Mouse (Mus musculus) ovary, postnatal 36 days (tissue): Measurements from ENCODE around the gene 5031439G07Rik.
A peak's percentile ranks its signal among the peaks of the same experiment; 100 is the strongest.
"Not testable (repeated sequence)": the region's sequence is repeated elsewhere in the genome, so short reads cannot be mapped to it uniquely, and the experiment has no call there.

Experiments used
- DNase-seq: peaks from one replicate; pipeline ENCODE4 v3.0.0; 2022; ENCODE audit warnings: low spot score, mixed read lengths

The 5031439G07Rik gene

GRCm38 (mm10) chr15:84953259-84953658 lies 35.1 kb downstream of the 5031439G07Rik start:
- DNase-seq: no peak

DNA sequence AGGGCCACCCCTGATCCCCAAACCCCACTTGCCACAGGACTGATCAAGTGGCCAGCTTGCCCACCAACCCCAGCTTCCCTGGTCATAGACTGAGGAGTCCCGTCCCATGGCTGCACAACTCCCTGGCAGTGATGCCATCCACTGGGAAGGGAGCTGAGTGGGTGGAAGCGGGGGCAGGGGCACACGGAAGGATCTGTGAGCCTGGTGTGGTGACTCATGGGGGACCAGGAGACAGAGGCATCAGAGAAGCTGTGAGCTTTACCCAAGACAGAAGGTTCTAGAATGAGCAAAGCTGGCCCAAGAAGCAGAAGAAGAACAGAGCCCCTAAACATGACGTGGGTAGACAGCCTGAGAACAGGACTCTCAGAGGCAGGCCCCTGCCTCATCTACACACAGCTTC lies 38.3 kb downstream of the 5031439G07Rik start:
- DNase-seq: no peak

DNA sequence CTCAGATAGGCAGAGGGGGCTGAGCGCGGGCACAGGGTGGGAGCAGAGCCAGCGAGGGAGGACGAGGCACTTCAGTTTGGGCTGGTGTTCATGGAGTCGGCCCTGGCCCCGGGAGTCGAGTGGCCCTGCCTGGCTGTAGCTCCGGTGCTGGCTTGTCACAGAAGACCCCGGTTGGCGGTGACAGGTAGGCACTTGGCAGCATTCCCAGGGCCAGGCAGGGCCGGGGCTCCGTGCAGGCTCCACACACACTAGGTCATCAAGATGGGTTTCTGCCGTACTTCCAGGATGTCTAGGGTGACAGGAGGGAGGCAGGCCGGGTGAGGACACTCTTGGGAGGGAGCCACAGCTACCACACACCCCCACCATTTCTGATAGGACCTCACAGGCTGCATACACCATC lies 39.4 kb downstream of the 5031439G07Rik start:
- no peak for DNase-seq

DNA sequence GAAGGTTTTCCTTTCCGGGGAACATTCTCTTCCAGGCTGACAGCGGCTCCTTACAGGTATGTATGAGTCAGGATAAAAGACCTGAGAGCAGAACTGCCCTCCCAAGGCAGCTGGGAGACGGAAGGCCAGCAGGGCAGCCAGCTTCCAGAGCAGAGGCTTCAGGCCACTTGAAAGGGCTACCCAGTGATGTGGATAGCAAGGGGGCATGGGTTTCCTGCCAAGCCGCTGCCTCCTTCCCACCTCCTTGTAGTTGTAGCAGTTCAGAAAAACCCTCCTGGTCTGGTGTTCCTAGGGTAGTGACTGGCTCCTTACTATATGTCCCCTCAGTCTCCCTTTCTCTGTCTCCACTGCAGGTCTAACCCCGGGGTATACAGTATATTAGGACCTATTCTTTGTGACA lies 44.0 kb downstream of the 5031439G07Rik start:
- no peak for DNase-seq

- DNase-seq: no peak
Measured at GRCm38 (mm10) chr15:84942647-84943285, 45.6 kb downstream of the 5031439G07Rik start.

DNA sequence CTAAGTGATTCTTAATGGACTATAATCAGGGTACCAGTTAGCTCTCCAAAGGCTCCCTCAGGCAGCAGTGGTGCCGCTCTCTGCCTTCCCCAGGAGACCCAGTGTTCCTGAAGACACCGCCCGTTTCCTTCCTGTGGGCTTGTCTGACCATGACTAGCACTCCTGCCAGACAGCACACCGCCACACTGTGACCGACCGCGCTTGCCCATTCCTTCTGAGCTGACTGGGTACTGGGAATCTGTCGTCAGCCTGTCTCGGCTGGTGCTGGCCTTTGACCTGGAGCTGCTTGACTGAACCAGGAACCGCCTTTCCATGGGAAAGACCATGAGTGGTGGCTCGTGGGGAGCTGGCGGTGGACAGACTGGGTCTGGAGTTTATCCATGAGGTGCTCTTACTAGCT lies 48.2 kb downstream of the 5031439G07Rik start:
- no peak for DNase-seq

DNA sequence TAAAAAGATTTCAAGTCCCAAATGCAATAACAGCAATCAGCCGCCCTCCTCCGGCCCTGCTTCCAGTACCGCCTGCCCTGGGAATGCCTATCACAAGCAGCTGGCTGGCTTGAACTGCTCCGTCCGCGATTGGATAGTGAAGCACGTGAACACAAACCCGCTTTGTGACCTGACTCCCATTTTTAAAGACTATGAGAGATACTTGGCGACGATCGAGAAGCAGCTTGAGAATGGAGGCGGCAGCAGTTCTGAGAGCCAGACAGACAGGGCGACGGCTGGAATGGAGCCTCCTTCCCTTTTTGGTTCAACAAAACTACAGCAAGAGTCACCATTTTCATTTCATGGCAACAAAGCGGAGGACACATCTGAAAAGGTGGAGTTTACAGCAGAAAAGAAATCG lies 53.5 kb downstream of the 5031439G07Rik start:
- no peak for DNase-seq

DNA sequence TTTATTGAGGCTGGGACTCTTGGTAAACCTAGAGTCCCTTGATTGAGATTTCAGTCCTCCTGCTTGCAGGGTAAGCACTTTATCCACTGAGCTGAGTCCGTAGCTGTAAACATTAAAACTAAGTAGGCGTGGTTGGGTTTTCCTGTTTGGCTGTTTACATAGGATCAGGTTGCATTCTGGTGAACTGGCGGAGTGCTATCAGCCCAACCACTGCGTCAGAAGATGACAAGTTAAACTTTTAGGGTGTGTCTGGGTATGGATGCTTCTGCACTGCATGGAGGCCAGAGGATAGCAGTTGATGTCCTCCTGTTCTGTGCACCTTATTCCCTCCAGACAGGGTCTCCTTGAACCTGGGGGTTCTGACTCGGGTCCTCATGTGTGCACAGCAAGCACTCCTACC lies 56.0 kb downstream of the 5031439G07Rik start:
- DNase-seq: no peak

- DNase-seq: no peak
Measured at GRCm38 (mm10) chr15:84925495-84926018, 62.8 kb downstream of the 5031439G07Rik start.

GRCm38 (mm10) chr15:84924781-84925315 lies 63.5 kb downstream of the 5031439G07Rik start:
- DNase-seq: no peak

GRCm38 (mm10) chr15:84923508-84924181 lies 64.7 kb downstream of the 5031439G07Rik start:
- DNase-seq: no peak

- peak; percentile 100 for DNase-seq
Measured at GRCm38 (mm10) chr15:84922884-84923507, 65.4 kb downstream of the 5031439G07Rik start, which contains the start of gene Nup50. TSS of gene Nup50 (plus strand) at chr15:84923411.

- no peak for DNase-seq
Measured at GRCm38 (mm10) chr15:84919938-84920337, 68.4 kb downstream of the 5031439G07Rik start, which contains the start of gene Gm29666. TSS of gene Gm29666 (minus strand) at chr15:84920038.

- DNase-seq: no peak
Measured at GRCm38 (mm10) chr15:84913201-84913600, 75.2 kb downstream of the 5031439G07Rik start.

DNA sequence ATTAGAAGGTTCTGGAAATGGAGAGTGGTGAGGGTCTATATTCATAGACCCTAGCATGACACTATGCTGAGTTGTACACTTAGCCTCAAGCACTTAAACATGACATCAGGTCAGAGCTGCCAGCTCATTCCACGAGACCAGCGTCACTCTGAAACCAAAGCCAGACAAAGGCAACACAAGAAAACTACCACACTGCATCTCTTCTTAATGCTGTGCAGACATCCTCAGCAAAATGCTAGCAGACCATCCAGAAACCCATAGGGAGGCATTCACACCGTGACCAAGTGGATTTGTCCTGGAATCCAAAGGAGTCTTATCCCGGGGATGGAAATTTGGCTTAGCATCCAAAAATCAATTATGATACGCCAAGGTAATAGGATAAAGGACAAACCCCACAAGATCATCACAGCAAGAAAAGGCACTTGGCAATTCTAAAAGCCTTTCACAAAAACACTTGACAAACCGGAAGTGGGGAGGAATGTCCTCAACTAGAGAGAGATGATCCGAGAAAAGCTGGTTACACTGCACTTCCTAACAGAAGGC lies 84.4 kb downstream of the 5031439G07Rik start:
- DNase-seq: no peak

DNA sequence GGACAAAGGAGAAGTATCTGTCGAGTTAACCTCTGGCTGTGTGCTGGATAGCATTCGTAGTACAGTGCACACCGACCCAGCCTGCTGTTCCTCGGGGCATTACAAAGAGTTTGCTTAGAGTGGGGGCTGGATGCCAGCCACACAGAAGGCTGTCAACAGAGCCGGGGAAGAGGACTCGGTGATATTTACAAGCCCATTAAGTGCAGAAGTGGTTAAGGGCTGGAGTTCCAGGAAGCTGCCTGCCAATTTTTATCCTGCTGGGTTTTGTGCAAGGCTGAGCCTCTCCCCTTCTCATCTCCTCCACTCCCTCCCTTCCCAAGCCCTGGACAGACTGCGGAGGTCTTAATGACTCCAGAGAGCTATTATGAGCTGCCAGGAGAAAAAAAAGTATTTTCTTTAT lies 90.3 kb downstream of the 5031439G07Rik start:
- DNase-seq: no peak

GRCm38 (mm10) chr15:84896664-84897063 lies 91.7 kb downstream of the 5031439G07Rik start:
- no peak for DNase-seq

DNA sequence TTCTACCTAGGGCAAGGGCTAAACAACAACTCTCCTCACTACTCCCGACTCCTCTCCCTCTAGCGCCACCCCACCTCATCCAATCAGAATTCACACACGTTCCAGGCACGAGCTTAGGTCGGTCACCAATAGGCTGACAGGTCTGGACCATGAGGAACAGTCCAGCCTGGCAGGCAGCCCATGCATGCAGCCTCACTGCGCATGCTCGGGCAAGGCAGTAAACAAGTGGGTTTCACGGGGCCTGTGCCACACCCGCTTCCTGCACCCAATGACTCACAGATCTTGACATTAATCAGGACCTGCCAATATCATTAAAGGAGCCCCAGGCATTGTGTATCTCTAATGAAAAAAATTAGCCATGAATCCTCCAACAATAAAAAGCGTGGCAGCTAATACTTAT lies 92.1 kb downstream of the 5031439G07Rik start:
- DNase-seq: not testable (repeated sequence)
